Mouse (Mus musculus): ENCODE results near the gene Nudcd3.

GRCm38 (mm10) chr11:6063501-6064214, 136.6 kb downstream of the Nudcd3 start:
- TF ChIP-seq CTCF (IDR thresholded peaks at IDR 0.05; ENCODE audit: borderline replicate concordance, insufficient read depth, low read depth, low read length) (no peak), POLR2A (IDR thresholded peaks at IDR 0.05; ENCODE audit: borderline replicate concordance, insufficient read depth, low read length) (no peak)

Data from cerebellum, adult 2 months (tissue).